Mouse (Mus musculus) telencephalon, adult 2 months (tissue): ENCODE data around the gene Mrpl55.

Source experiments
- DNase-seq: peaks from one replicate; pipeline ENCODE4 v3.0.0-alpha.2; 2011; ENCODE audit warnings: low read depth, low spot score

The Mrpl55 gene

GRCm38 (mm10) chr11:59202081-59202995 lies at the start of gene Mrpl55:
Gene Mrpl55, plus strand, starts transcription at chr11:59202486.
- DNase-seq: peak; percentile 91

DNA sequence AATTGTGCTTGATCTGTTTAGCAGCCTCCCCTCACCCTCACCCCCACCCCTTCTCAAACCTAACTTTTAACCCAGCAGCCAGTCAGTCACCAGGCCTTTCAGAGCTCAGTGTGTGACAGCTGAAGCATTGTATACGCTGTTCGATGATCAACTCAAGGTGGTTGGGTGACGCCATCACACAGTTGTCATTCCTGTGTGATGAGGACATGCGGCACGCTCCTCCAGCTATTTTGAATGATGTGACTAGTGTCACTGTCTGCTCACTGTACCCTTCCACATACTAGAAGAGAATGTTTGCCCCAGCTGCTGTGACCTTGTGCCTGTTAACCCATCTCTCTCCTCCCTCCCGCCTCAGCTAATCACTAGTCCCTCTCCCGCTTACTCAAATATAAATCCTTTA lies 48.1 kb upstream of the Mrpl55 start:
- DNase-seq: no peak

GRCm38 (mm10) chr11:59155900-59156299 lies 46.4 kb upstream of the Mrpl55 start:
- DNase-seq: no peak

GRCm38 (mm10) chr11:59159099-59159498 lies 43.2 kb upstream of the Mrpl55 start:
- DNase-seq: no peak

- DNase-seq: no peak
Observed at GRCm38 (mm10) chr11:59159558-59159957, 42.7 kb upstream of the Mrpl55 start.

DNA sequence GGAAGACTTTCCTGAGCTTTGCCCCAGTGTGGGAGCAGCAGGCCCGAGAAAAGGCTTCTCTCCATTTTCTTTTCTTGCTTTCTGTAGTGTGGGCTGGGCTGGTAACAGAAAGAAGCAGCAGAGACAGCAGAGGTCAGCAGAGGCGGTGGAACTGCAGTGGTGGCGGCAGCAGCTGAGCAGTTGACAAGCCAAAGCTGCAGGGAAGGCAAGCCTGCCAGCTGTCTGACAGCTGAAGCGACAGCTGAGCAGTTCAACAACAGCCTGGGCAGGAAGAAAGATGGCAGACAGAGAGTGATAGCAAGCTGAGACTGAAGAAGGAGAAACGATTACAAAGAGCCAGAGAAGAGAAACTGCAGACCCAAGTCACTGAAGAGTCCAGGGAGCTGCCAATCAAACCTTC lies 40.9 kb upstream of the Mrpl55 start:
- DNase-seq: peak; percentile 16

GRCm38 (mm10) chr11:59162443-59163254 lies 39.6 kb upstream of the Mrpl55 start:
- no peak for DNase-seq

DNA sequence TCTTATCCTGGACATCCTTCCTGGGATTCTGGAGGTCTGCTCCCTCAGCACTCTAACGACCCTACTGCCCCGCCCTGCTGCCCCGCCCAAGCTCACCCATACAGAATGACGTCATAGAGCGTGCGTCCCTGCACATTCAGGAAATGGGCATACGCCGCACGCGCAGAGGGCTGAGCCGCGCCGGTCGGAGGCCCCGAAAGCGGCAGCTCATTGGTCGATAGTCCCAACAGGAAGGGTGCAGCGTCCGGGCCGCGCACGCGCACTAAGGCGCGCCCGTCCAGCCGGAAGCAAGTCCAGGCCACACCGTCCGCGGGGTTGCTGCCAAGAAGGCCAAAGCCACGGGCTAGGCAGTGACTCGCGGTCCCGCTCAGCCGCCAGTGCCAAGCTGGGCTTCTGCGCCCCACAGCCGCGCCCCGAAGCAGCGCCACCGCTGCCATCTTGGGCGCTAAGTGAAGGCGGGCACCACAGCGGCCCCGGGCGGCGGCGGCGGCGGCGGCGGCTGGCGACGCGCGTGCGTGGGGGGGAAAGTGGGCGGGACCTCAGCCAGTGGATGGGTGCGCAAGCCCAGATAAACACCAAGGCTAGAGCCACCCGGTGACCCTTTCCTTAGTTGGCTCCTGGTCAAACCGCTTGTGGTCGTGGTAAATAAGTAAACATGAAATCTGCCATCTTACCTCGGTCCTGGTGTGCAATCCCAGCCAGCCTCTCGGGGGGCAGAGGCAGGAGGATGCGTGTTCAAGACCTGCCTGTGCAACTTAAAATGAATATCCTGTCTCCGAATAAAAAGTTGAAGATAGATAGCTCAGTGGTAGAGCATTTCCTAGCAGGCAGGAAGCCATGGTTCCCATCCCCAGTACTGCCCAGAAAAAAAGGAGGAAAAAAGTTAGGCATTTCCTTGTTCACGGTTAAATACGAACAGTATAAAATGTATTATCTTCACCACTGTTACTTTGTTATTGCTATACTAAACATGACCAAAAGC lies 38.7 kb upstream of the Mrpl55 start, which contains the start of gene Iba57:
Gene Iba57 (minus strand): TSS at position 485 of the 982 bp plus-strand sequence.
- peak; percentile 98 for DNase-seq

DNA sequence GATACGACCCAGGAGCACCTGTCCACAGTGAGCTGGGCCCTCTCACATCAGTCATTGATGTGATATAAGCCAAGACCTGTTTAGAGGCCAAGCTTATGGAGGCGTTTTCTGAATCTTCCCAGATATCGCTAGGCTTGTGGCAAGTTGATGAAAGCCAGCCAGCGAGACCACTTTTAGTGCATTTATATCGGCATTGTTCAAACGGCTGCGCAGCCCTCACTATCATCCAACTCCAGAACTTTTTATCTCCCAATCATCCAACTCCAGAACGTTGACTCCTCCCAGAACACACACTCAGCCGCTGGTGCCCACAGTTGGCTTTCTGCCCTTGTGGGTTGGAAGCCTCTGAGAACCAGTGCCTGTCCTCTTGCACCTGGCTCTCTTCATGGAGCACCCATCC lies 37.9 kb upstream of the Mrpl55 start:
- DNase-seq: no peak

DNA sequence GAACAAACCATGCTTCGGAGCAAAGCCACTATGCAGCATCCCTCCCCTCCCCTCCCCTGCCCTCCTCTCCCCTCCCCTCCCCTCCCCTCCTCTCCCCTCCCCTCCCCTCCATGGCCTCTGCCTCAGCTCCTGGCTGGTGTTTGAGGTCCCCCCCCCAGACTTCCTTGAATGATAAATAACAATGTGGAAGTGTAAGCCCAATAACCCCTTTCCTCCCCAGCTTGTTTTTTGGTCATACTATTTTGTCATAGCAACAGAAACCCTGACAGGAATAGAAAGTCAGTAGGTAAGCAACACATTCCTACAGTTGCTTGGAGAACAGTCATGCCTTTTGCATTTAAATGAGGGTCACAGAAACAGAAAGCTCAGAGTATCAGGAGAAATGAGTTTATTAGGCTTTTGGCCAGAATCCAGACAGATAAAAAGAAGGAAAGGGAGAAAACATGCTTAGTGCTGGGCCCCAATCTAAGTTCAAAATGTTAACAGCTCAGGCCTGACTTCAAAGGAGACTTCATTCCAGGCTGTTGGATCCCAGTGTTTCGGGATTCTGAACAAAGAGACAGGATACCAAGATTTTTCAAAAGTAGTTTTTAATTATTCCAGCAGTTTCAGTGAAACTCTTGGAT lies 36.6 kb upstream of the Mrpl55 start:
- DNase-seq: no peak

GRCm38 (mm10) chr11:59169807-59170206 lies 32.5 kb upstream of the Mrpl55 start:
- no peak for DNase-seq

GRCm38 (mm10) chr11:59170549-59170948 lies 31.7 kb upstream of the Mrpl55 start:
- DNase-seq: no peak

- DNase-seq: no peak
Observed at GRCm38 (mm10) chr11:59174189-59174838, 28.0 kb upstream of the Mrpl55 start.

DNA sequence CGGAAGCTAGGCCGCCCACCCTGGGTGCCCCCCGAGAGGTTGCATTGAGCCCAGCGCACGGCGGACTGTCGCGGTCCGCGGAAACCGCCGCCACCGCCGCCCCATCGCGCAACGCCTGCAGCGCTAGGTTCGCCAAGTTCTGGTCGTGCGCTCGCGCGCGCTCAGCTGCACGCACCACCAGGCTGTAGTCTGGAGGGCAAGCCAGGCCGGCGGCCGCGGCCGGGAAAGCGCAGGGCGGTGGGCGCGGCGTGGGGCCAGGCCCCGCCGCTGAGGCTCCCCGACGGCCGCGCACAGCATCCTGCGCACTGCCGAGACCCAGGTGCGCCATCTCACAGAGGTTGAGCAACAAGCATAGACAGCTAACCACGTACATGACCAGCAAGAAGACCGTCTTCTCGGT lies 25.8 kb upstream of the Mrpl55 start:
- DNase-seq: no peak

DNA sequence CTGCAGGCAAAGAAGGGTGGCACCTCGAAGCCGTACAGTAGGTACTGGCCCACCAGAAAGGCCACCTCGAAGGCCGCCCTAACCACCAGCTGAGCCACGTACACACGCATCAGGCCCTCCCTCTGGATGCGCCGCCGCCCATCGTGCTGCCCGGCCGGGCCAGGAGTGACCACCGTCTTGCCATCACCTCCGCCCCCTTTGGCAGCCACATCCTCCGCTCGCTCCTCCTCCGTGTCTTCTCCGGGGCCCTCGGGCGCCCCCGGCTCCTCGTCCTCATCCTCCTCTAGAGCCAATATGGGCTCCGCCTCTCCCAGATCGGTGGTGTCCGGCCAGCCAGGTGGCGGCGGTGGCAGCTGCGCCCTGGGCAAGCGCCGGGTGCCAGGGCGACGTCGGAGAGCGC lies 25.4 kb upstream of the Mrpl55 start:
- no peak for DNase-seq

DNA sequence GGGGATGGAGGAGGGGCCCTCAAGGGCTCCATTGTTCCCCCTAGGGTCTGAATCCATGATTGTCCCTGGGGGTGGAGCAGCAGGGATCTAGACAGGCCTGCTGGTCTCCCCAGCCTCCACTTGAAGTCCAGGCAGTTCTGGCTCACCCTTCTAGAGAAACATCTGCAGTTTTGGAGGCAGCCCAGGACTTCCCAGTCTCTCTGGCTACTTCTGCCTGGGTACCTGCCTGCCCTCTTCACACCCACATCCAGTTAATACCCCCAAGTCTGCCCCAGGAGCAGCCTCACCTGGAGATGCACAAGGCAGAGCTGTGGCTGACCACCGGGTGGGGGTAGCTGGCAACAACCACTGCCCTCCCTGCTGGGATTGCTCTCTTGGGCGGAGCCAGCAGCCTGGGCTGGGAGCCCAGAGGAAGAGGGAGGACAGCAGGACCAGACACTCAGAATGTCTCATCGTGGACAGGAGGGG lies 19.4 kb upstream of the Mrpl55 start, which contains the start of gene Gjc2:
Gene Gjc2 (minus strand): TSS at position 350 of the 468 bp plus-strand sequence.
- peak; percentile 68 for DNase-seq

DNA sequence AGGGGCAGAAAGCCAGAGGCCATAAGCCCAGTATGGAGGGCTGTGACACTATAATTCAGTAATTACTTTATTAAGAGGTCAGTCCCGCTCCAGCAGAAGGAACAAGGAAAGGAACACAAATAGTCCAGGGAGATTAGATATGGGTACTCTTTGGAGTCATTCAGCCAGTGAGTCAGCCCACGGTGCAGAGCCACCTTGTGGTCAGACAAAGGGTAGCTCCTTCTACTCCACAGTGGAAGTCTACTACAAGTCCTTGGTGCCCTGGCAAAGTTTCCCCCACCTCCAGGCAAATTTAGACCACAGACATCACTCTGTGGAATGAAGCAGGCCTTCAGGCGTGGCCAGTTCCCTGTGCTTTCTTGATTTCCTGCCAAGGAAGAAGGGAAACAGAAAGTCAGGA lies 18.5 kb upstream of the Mrpl55 start:
- DNase-seq: peak; percentile 35

DNA sequence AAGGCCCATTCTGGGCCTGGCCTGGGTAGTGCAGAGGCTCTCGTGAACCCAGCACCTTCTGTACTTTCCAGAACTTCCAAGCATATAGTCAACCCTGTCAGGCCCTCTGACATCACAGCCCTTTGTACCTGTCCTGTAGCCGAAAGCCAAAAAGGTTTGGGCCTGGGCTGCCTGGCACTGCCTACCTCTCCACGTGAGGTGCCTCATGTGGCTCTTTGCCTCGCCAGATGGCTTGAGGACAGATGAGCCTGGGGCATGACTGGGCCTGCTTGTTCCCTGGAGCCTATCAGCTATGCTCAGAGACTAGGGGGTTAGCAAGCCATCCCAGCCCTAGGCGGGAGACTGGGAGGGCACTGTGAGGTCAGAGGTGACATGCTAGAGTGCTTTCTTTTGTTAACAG lies 16.8 kb upstream of the Mrpl55 start:
- DNase-seq: no peak

GRCm38 (mm10) chr11:59187706-59188105 lies 14.6 kb upstream of the Mrpl55 start:
- no peak for DNase-seq
